In genomic region chr4:57640222-57640621, GRCm38 (mm10) we compare ENCODE assay signal across 10 mouse cellular contexts.
DNase-seq lines count a peak whose midpoint lies in the region; ATAC-seq and TF ChIP-seq lines count a peak whose summit lies in the region.
"Had no signal": no experiment of that assay in that cellular context is flagged by ENCODE, and none has a peak within 500 bp of the region (broad histone marks: within the 10 kb centered on the region; RNA-seq: fewer than 3 reads in every experiment).

No protein-coding gene starts in this region.

- 26% methylated on average over 7 of the region's 7 CpGs for WGBS in heart, embryonic 10.5 days
- 23% methylated on average over 7 of the region's 7 CpGs for WGBS in liver, embryonic 11.5 days
- WGBS in liver, embryonic 12.5 days (ENCODE audit: insufficient replicate concordance): 7% methylated on average over 7 of the region's 7 CpGs
- WGBS in neural tube, embryonic 14.5 days: 47% methylated on average over 7 of the region's 7 CpGs

- H3K36me3 ChIP-seq in heart, embryonic 10.5 days: peaks cover 21% of the 10 kb centered on the region
- no peaks in the 10 kb centered on the region for H3K36me3 ChIP-seq in liver, embryonic 11.5 days (ENCODE audit: control insufficient read depth, insufficient read depth, low read length)
- no peaks in the 10 kb centered on the region for H3K36me3 ChIP-seq in liver, embryonic 12.5 days
- H3K36me3 ChIP-seq in CH12.LX (replicated peaks in 1 of 2; ENCODE audit: control insufficient read depth in 1 of 2, insufficient read depth in 1 of 2, low read length in 1 of 2): no peaks in the 10 kb centered on the region
- H3K36me3 ChIP-seq in neural tube, embryonic 14.5 days (ENCODE audit: control insufficient read depth, insufficient read depth, low read length): no peaks in the 10 kb centered on the region
- H3K36me3 ChIP-seq: embryonic facial prominence, embryonic 12.5 days had no signal

- dilution Hi-C loops in CH12.LX (cut with MboI; ENCODE audit: extremely low pct_ligation_motif_present, extremely low pct_unique_long_range_greater_than_20kb, low sequenced_read_pairs): no loop called here

- no peaks in the 10 kb centered on the region for H3K9me3 ChIP-seq in heart, embryonic 10.5 days
- H3K9me3 ChIP-seq in liver, embryonic 11.5 days (ENCODE audit: control insufficient read depth, low read length): no peaks in the 10 kb centered on the region
- no peaks in the 10 kb centered on the region for H3K9me3 ChIP-seq in liver, embryonic 12.5 days (replicated peaks)
- H3K9me3 ChIP-seq in CH12.LX (replicated peaks; ENCODE audit: low read length): no peaks in the 10 kb centered on the region
- no peaks in the 10 kb centered on the region for H3K9me3 ChIP-seq in neural tube, embryonic 14.5 days (ENCODE audit: control insufficient read depth, low read length)
- H3K9me3 ChIP-seq: embryonic facial prominence, embryonic 12.5 days had no signal

- no peak for TF ChIP-seq POLR2A in CH12.LX (IDR thresholded peaks at IDR 0.05; ENCODE audit: low read depth, low read length)

- H3K79me2 ChIP-seq in CH12.LX (replicated peaks; ENCODE audit: control insufficient read depth, extremely low read depth, insufficient read depth, poor library complexity, severe bottlenecking): no peaks in the 10 kb centered on the region

- no peak for DNase-seq in heart, embryonic 10.5 days (ENCODE audit: low spot score)
- DNase-seq in heart, postnatal 36 days: no peak
- no peak for DNase-seq in liver, embryonic 11.5 days (ENCODE audit: low spot score)
- DNase-seq in CH12.LX (ENCODE audit: extremely low read depth): no peak
- DNase-seq in layer of hippocampus, adult 9-10 months (ENCODE audit: low spot score): no peak
- DNase-seq in cerebellum, postnatal 4 days (ENCODE audit: low spot score in 2 of 2): no peak
- DNase-seq: liver, postnatal 0 days had no signal

- in situ Hi-C loops in CH12.LX (cut with MboI; ENCODE audit: low pct_ligation_motif_present, low pct_unique_long_range_greater_than_20kb, low sequenced_read_pairs): no loop called here

- ATAC-seq in liver, embryonic 11.5 days (replicated peaks; ENCODE audit: low FRiP score): no peak
- ATAC-seq in liver, embryonic 12.5 days: no peak
- ATAC-seq in neural tube, embryonic 14.5 days (ENCODE audit: low read depth): no peak
- ATAC-seq: liver, postnatal 0 days had no signal

- peak overlapping the region; percentile 29; the same call in 1 of the 2 replicates for H3K27ac ChIP-seq in heart, embryonic 10.5 days
- no peak overlapping the region for H3K27ac ChIP-seq in liver, embryonic 11.5 days (ENCODE audit: low read depth, low read length)
- no peak overlapping the region for H3K27ac ChIP-seq in liver, embryonic 12.5 days
- no peak overlapping the region for H3K27ac ChIP-seq in CH12.LX (ENCODE audit: insufficient read depth, low read depth)
- H3K27ac ChIP-seq in neural tube, embryonic 14.5 days (ENCODE audit: low read depth, low read length): no peak overlapping the region
- H3K27ac ChIP-seq: embryonic facial prominence, embryonic 12.5 days had no signal

- intact Hi-C loops in heart, postnatal 36 days (cut with DNase I): no loop called here

- H3K4me3 ChIP-seq in heart, embryonic 10.5 days: no peak overlapping the region
- no peak overlapping the region for H3K4me3 ChIP-seq in liver, embryonic 11.5 days (ENCODE audit: low read depth, low read length)
- no peak overlapping the region for H3K4me3 ChIP-seq in liver, embryonic 12.5 days
- H3K4me3 ChIP-seq in CH12.LX (replicated peaks in 1 of 3; ENCODE audit: low read depth in 2 of 3, low read length in 2 of 3, poor library complexity in 1 of 3): no peak overlapping the region
- H3K4me3 ChIP-seq in neural tube, embryonic 14.5 days (ENCODE audit: low read depth, low read length): no peak overlapping the region
- H3K4me3 ChIP-seq: embryonic facial prominence, embryonic 12.5 days had no signal

- no peak for TF ChIP-seq EP300 in CH12.LX (IDR thresholded peaks at IDR 0.05; ENCODE audit: low read length)

- no peak overlapping the region for H3K9ac ChIP-seq in liver, embryonic 11.5 days (ENCODE audit: low read depth, low read length)
- no peak overlapping the region for H3K9ac ChIP-seq in liver, embryonic 12.5 days
- no peak overlapping the region for H3K9ac ChIP-seq in CH12.LX (ENCODE audit: insufficient read depth, low read depth)
- H3K9ac ChIP-seq in neural tube, embryonic 14.5 days (replicated peaks; ENCODE audit: low read depth, low read length): no peak overlapping the region
- H3K9ac ChIP-seq: embryonic facial prominence, embryonic 12.5 days; liver, postnatal 0 days had no signal

- peaks cover 51% of the 10 kb centered on the region for H3K4me1 ChIP-seq in heart, embryonic 10.5 days
- no peaks in the 10 kb centered on the region; the same call in 1 of the 2 replicates for H3K4me1 ChIP-seq in liver, embryonic 11.5 days (replicated peaks; ENCODE audit: control insufficient read depth, insufficient read depth, low read length)
- H3K4me1 ChIP-seq in liver, embryonic 12.5 days: no peaks in the 10 kb centered on the region
- peaks cover 0 to 7% of the 10 kb centered on the region in 2 experiments; a peak in 2 of 4 replicates for H3K4me1 ChIP-seq in CH12.LX (ENCODE audit: control insufficient read depth in 1 of 2, insufficient read depth in 2 of 2)
- H3K4me1 ChIP-seq in neural tube, embryonic 14.5 days (ENCODE audit: control insufficient read depth, insufficient read depth, low read length): peaks cover 4% of the 10 kb centered on the region; the same call in 1 of the 2 replicates

- TF ChIP-seq CTCF in CH12.LX (conservative IDR thresholded peaks at IDR 0.05 in 1 of 2, IDR thresholded peaks at IDR 0.05 in 1 of 2; ENCODE audit: low read depth in 2 of 2, low read length in 2 of 2): no peak

- TF ChIP-seq RAD21 in CH12.LX (IDR thresholded peaks at IDR 0.05; ENCODE audit: low read depth, low read length): no peak

- peak overlapping the region; percentile 12; the same call in 1 of the 2 replicates for H3K4me2 ChIP-seq in liver, embryonic 11.5 days
- H3K4me2 ChIP-seq in liver, embryonic 12.5 days: no peak overlapping the region
- peak overlapping the region; percentile 53 for H3K4me2 ChIP-seq in CH12.LX (ENCODE audit: insufficient read depth, low read depth, poor library complexity, severe bottlenecking)
- peak overlapping the region; percentile 5; the same call in 1 of the 2 replicates for H3K4me2 ChIP-seq in neural tube, embryonic 14.5 days (ENCODE audit: low read depth, low read length)
- H3K4me2 ChIP-seq: embryonic facial prominence, embryonic 12.5 days had no signal

- H3K27me3 ChIP-seq in heart, embryonic 10.5 days (ENCODE audit: insufficient read depth, poor library complexity, severe bottlenecking): no peaks in the 10 kb centered on the region
- H3K27me3 ChIP-seq in liver, embryonic 11.5 days (replicated peaks; ENCODE audit: control insufficient read depth, insufficient read depth, low read length): 0 out of 2 replicates have a peak, but pooled peaks cover 2% of the 10 kb centered on the region
- no peaks in the 10 kb centered on the region for H3K27me3 ChIP-seq in liver, embryonic 12.5 days (replicated peaks)
- H3K27me3 ChIP-seq in CH12.LX (replicated peaks): no peaks in the 10 kb centered on the region
- no peaks in the 10 kb centered on the region for H3K27me3 ChIP-seq in neural tube, embryonic 14.5 days (ENCODE audit: control insufficient read depth, insufficient read depth, low read length)
- H3K27me3 ChIP-seq: embryonic facial prominence, embryonic 12.5 days had no signal

TF ChIP-seq in CH12.LX, 34 proteins besides CTCF, POLR2A, EP300 and RAD21:
- TF ChIP-seq MEF2A (IDR thresholded peaks at IDR 0.05; ENCODE audit: borderline replicate concordance, low read depth, low read length) (no peak), BHLHE40 (IDR thresholded peaks at IDR 0.05; ENCODE audit: low read depth, low read length) (peak; percentile 56; the same call in 1 of the 2 replicates)
